Mouse (Mus musculus) skeletal muscle tissue, adult 2 months (tissue): ENCODE results near the gene Tcerg1l.
A peak's percentile ranks its signal among the peaks of the same experiment; 100 is the strongest.

Source experiments
- DNase-seq: peaks from one replicate; pipeline ENCODE4 v3.0.0-alpha.2; 2012; ENCODE audit warnings: low read depth, low spot score

Gene Tcerg1l

GRCm38 (mm10) chr7:138222951-138223350 is 174.6 kb downstream of the Tcerg1l start:
- no peak for DNase-seq

- DNase-seq: no peak
Measured at GRCm38 (mm10) chr7:138217556-138218098, 179.9 kb downstream of the Tcerg1l start.

GRCm38 (mm10) chr7:138215177-138215830 is 182.2 kb downstream of the Tcerg1l start:
- DNase-seq: no peak

- no peak for DNase-seq
Measured at GRCm38 (mm10) chr7:138214710-138215109, 182.8 kb downstream of the Tcerg1l start.

- no peak for DNase-seq
Measured at GRCm38 (mm10) chr7:138209769-138210168, 187.8 kb downstream of the Tcerg1l start.

GRCm38 (mm10) chr7:138205124-138205523 is 192.4 kb downstream of the Tcerg1l start:
- DNase-seq: no peak

- peak; percentile 4 for DNase-seq
Measured at GRCm38 (mm10) chr7:138202162-138202832, 195.2 kb downstream of the Tcerg1l start.

- DNase-seq: no peak
Measured at GRCm38 (mm10) chr7:138199333-138200058, 198.0 kb downstream of the Tcerg1l start.

- DNase-seq: no peak
Measured at GRCm38 (mm10) chr7:138196139-138196538, 201.4 kb downstream of the Tcerg1l start.

GRCm38 (mm10) chr7:138184197-138184596 is 213.3 kb downstream of the Tcerg1l start:
- no peak for DNase-seq

GRCm38 (mm10) chr7:138182216-138182615 is 215.3 kb downstream of the Tcerg1l start:
- no peak for DNase-seq

GRCm38 (mm10) chr7:138178617-138179016 is 218.9 kb downstream of the Tcerg1l start:
- DNase-seq: no peak

- peak; percentile 18 for DNase-seq
Measured at GRCm38 (mm10) chr7:138176026-138176425, 221.5 kb downstream of the Tcerg1l start.

- no peak for DNase-seq
Measured at GRCm38 (mm10) chr7:138170389-138170788, 227.1 kb downstream of the Tcerg1l start.
